Mouse (Mus musculus): ENCODE measurements around the gene Smagp.

DNA sequence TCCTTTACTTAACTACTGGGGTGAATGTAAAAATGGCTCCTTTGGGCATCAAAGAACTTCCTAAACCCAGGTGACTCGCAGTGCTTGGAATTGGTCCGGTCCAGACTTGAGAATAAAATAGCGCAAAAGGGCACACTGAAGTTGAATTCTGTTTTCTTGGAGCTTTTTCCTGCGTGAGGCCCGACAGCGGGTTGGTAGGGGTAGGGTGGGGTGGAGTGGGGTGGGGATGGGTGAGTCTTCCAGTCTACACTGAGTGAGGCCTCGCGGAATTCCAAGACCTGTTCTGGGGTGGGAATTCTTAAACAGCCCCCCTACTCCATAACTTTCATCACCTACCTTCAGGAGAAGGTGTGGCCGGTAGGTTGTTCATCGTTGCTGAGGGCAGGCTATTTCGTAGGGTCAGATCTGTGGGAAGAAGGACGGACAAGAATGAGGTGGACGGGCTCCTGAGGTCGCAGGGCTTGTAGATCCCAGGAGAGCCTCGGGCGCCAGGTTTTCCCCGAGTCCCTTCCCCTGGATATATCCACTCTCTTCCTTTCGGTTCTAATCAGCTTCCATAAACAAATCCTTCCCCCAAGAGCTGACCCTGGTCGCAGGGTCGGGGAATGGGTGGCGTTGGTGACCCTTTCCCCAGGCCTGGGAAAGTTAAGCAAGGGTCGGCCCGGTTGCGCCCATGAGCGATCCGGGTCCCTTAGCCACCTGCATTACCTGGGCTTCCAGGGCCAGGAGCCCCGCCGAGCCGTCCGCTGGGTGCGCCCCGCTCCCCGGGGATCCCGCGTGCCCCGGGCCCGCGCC lies 692 bp downstream of the Smagp start:
- no peak for TF ChIP-seq USF1 (IDR thresholded peaks at IDR 0.05; ENCODE audit: low read depth, low read length)
- TF ChIP-seq CTCF (conservative IDR thresholded peaks at IDR 0.05 in 1 of 2, IDR thresholded peaks at IDR 0.05 in 1 of 2; ENCODE audit: low read depth in 2 of 2, low read length in 2 of 2), result no peak
- no peak for TF ChIP-seq MAX (IDR thresholded peaks at IDR 0.05; ENCODE audit: low read length)
- TF ChIP-seq EP300 (IDR thresholded peaks at IDR 0.05; ENCODE audit: low read length), result no peak
